Mouse (Mus musculus) MEL (cell line): Measurements from ENCODE around the gene Lhfpl2. TPM values are rescaled to one million over a fixed set of nuclear protein-coding genes. Genes with fewer than 3 reads are reported as not detected.

ENCODE experiments used
- DNase-seq: peaks from one replicate; pipeline ENCODE4 v3.0.0; 2011; ENCODE audit warnings: low read depth, low spot score
- H3K27ac ChIP-seq: 2 replicates; pipeline ENCODE4 v1.5.1; 2012; ENCODE audit warnings: low read depth, mild to moderate bottlenecking, control low read depth, low read length, moderate library complexity; ENCODE audit not compliant: control insufficient read depth
- H3K27me3 ChIP-seq, 2 experiments: fragments of 150-350 bp in 1 of 2; sonication (generic) in 1 of 2; 2 replicates each; pipeline ENCODE4 v1.6.1; 2012; ENCODE audit warnings: low read length in 2 of 2, mild to moderate bottlenecking in 2 of 2, improper control_type of control experiment in 1 of 2, moderate library complexity in 1 of 2; ENCODE audit not compliant: insufficient read depth in 2 of 2, control insufficient read depth in 1 of 2
- H3K36me3 ChIP-seq, 2 experiments: 2 replicates each; pipeline ENCODE4 v1.6.1; 2012 to 2014; ENCODE audit warnings: low read length in 2 of 2, improper control_type of control experiment in 1 of 2, inconsistent platforms in 1 of 2, mild to moderate bottlenecking in 1 of 2; ENCODE audit not compliant: insufficient read depth in 2 of 2, control insufficient read depth in 1 of 2
- H3K4me1 ChIP-seq, 2 experiments: fragments of 150-350 bp in 1 of 2; sonication (generic) in 1 of 2; 2 replicates each; pipeline ENCODE4 v1.6.1; 2012; ENCODE audit warnings: low read length in 2 of 2, improper control_type of control experiment in 1 of 2, mild to moderate bottlenecking in 1 of 2; ENCODE audit not compliant: insufficient read depth in 2 of 2, control insufficient read depth in 1 of 2
- H3K4me3 ChIP-seq, 2 experiments: fragments of 150-350 bp in 1 of 2; sonication (generic) in 1 of 2; 2 replicates each; pipeline ENCODE4 v1.5.1; 2012; ENCODE audit warnings: low read depth in 2 of 2, low read length in 2 of 2, mild to moderate bottlenecking in 2 of 2, moderate library complexity in 2 of 2, control low read depth in 1 of 2, improper control_type of control experiment in 1 of 2; ENCODE audit not compliant: control insufficient read depth in 1 of 2, insufficient read depth in 1 of 2
- H3K79me2 ChIP-seq: 2 replicates; pipeline ENCODE4 v1.6.1; 2012; ENCODE audit warnings: mild to moderate bottlenecking, low read length, moderate library complexity; ENCODE audit not compliant: control insufficient read depth, poor library complexity, insufficient read depth
- H3K9ac ChIP-seq: 2 replicates; pipeline ENCODE4 v1.6.1; 2012; ENCODE audit warnings: low read depth, mild to moderate bottlenecking, control low read depth, low read length, moderate library complexity; ENCODE audit not compliant: control insufficient read depth, poor library complexity, severe bottlenecking
- H3K9me3 ChIP-seq: fragments of 150-350 bp; sonication (generic); replicated peaks from 2 replicates; pipeline ENCODE4 v1.6.1; 2012; ENCODE audit warnings: mild to moderate bottlenecking, low read length, improper control_type of control experiment, moderate library complexity; ENCODE audit not compliant: insufficient read depth
- CTCF ChIP-seq, 3 experiments: IDR thresholded peaks in 2 of 3; conservative IDR thresholded peaks in 1 of 3; 2 replicates each; pipeline ENCODE4 v1.5.1; 2011 to 2012; ENCODE audit warnings: low read length in 3 of 3, low read depth in 2 of 3, mild to moderate bottlenecking in 2 of 3, improper control_type of control experiment in 1 of 3, inconsistent platforms in 1 of 3, mixed read lengths in 1 of 3, moderate library complexity in 1 of 3; ENCODE audit not compliant: control insufficient read depth in 1 of 3, insufficient read depth in 1 of 3, poor library complexity in 1 of 3, severe bottlenecking in 1 of 3
- EP300 ChIP-seq, 2 experiments: IDR thresholded peaks; 2 replicates each; pipeline ENCODE4 v1.6.1; 2011; ENCODE audit warnings: improper control_type of control experiment in 2 of 2, low read length in 2 of 2, low read depth in 1 of 2, mild to moderate bottlenecking in 1 of 2
- ETS1 ChIP-seq: IDR thresholded peaks from 2 replicates; pipeline ENCODE4 v1.6.1; 2012; ENCODE audit warnings: low read depth, mild to moderate bottlenecking, inconsistent platforms, low read length, improper control_type of control experiment, moderate library complexity
- GATA1 ChIP-seq: IDR thresholded peaks from 2 replicates; pipeline ENCODE4 v1.6.1; 2011; ENCODE audit warnings: low read depth, low read length, improper control_type of control experiment
- MAFK ChIP-seq: IDR thresholded peaks from 2 replicates; pipeline ENCODE4 v1.6.1; 2011; ENCODE audit warnings: low read depth, mild to moderate bottlenecking, low read length, improper control_type of control experiment, borderline replicate concordance
- MYC ChIP-seq: IDR thresholded peaks from 2 replicates; pipeline ENCODE4 v1.6.1; 2011; ENCODE audit warnings: low read depth, mild to moderate bottlenecking, low read length, improper control_type of control experiment, moderate library complexity
- NELFE ChIP-seq: IDR thresholded peaks from 2 replicates; pipeline ENCODE4 v1.6.1; 2011; ENCODE audit warnings: low read depth, low read length, improper control_type of control experiment
- NRF1 ChIP-seq: IDR thresholded peaks from 2 replicates; pipeline ENCODE4 v1.6.1; 2014; ENCODE audit warnings: low read depth, mild to moderate bottlenecking, inconsistent platforms, low read length, improper control_type of control experiment, moderate library complexity; ENCODE audit not compliant: poor library complexity, insufficient read depth, severe bottlenecking
- POLR2AphosphoS2 ChIP-seq: IDR thresholded peaks from 2 replicates; pipeline ENCODE4 v1.6.1; 2011; ENCODE audit warnings: low read length, improper control_type of control experiment
- POLR2AphosphoS5 ChIP-seq: IDR thresholded peaks from 2 replicates; pipeline ENCODE4 v1.6.1; 2012; ENCODE audit warnings: low read depth, borderline replicate concordance, mild to moderate bottlenecking, inconsistent platforms, low read length, moderate library complexity, mixed read lengths
- RAD21 ChIP-seq: IDR thresholded peaks from 2 replicates; pipeline ENCODE4 v1.6.1; 2011; ENCODE audit warnings: mild to moderate bottlenecking, low read depth, low read length, improper control_type of control experiment
- ZKSCAN1 ChIP-seq: IDR thresholded peaks from 2 replicates; pipeline ENCODE4 v1.6.1; 2012; ENCODE audit warnings: low read depth, mild to moderate bottlenecking, inconsistent platforms, low read length, improper control_type of control experiment, moderate library complexity
- ZNF384 ChIP-seq: IDR thresholded peaks from 2 replicates; pipeline ENCODE4 v1.6.1; 2012; ENCODE audit warnings: low read depth, mild to moderate bottlenecking, inconsistent platforms, low read length, improper control_type of control experiment
- polyA plus RNA-seq, 2 experiments: library from polyadenylated mRNA; stranded (reverse) in 1 of 2; unstranded in 1 of 2; fragments of >175 nt in 1 of 2; fragments of >200 nt in 1 of 2; gene quantifications; 2 replicates each; pipeline versions ENCODE4 v1.2.1 to v1.2.4; 2012; ENCODE audit warnings: low replicate concordance in 2 of 2, low read depth in 1 of 2; ENCODE audit not compliant: insufficient read length in 2 of 2, insufficient read depth in 1 of 2, missing spikeins in 1 of 2
- total RNA-seq: library from RNA; depleted of rRNA; stranded (reverse); fragments of 300-350 nt; gene quantifications from 2 replicates; pipeline ENCODE4 v1.2.3, GENCODE M21; 2012

Gene Lhfpl2
- total and polyA plus RNA-seq, 3 experiments = 24.5 to 30.2 TPM; not detected in 1

DNA sequence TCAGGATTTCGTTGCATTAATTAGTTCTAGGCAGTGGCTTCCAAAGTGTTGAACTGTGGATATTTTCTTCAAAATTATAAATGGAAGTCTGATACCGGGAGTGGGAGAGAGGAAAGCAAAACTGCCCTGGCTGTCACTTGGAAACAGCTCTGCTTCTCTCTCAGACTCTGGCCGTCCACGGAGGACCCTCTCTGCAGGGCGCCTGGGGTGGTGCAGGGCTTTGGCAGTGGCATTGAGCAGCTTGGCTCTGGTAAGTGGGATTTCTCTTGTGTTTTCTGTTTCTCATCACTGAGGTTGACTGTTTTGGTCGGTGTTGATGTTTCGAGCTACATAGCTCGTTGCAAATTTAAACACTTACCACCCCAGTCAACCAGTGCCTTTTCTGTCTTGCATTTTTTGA is 53.0 kb downstream of the Lhfpl2 start:
- H3K9me3 ChIP-seq = no peaks in the 10 kb centered on the region
- TF ChIP-seq RAD21 = no peak
- TF ChIP-seq ZKSCAN1 = no peak
- no peak for TF ChIP-seq POLR2AphosphoS2
- TF ChIP-seq NELFE = no peak
- no peak for TF ChIP-seq ZNF384
- TF ChIP-seq MYC = no peak
- no peak for TF ChIP-seq POLR2AphosphoS5
- no peak for TF ChIP-seq EP300 (IDR thresholded peaks at IDR 0.05; ENCODE audit: low read depth in 1 of 2, low read length in 2 of 2)
- no peak for TF ChIP-seq GATA1
- TF ChIP-seq CTCF (IDR thresholded peaks at IDR 0.05 in 2 of 3, conservative IDR thresholded peaks at IDR 0.05 in 1 of 3; ENCODE audit: control insufficient read depth in 1 of 3, insufficient read depth in 1 of 3, low read depth in 2 of 3, low read length in 3 of 3, poor library complexity in 1 of 3, severe bottlenecking in 1 of 3) = no peak
- TF ChIP-seq ETS1 = no peak
- TF ChIP-seq, all 39 proteins: peak for 0
- Histone ChIP-seq H3K4me1 (no peaks in the 10 kb centered on the region), H3K27ac (no peak overlapping the region), H3K4me3 (no peak overlapping the region), H3K36me3 (no peaks in the 10 kb centered on the region), H3K9ac (no peak overlapping the region), H3K79me2 (no peaks in the 10 kb centered on the region), H3K27me3 (peaks cover 0 to 2% of the 10 kb centered on the region in 2 experiments; a peak in 1 of 4 replicates)
- DNase-seq = no peak

DNA sequence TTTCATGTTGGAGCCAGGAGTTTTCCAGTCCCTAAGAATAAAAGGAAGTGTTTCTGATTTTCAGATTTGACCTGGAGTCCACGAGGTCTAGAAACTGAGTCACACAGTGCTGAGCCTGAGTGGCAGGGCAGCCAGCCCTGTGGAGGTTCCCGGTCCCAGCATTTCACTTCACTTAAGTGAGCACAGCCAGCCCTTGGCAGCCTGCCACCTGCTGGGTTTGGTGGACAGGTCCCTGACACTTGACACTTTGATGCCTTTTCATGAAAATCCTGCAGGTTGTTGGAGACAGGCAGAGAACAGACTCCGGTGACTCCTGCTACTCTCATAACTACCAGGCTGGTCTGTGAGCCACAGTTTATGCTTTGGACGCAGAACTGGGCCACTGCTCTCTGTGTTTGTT is 57.9 kb downstream of the Lhfpl2 start:
- Histone ChIP-seq H3K27ac (no peak overlapping the region), H3K4me3 (no peak overlapping the region), H3K9ac (no peak overlapping the region), H3K36me3 (peaks cover 0 to 10% of the 10 kb centered on the region in 2 experiments; a peak in 2 of 4 replicates), H3K27me3 (peaks cover 0 to 2% of the 10 kb centered on the region in 2 experiments; a peak in 2 of 4 replicates), H3K79me2 (no peaks in the 10 kb centered on the region), H3K4me1 (peaks cover 2 to 3% of the 10 kb centered on the region in 2 experiments; a peak in 3 of 4 replicates), H3K9me3 (no peaks in the 10 kb centered on the region)
- DNase-seq = no peak
- TF ChIP-seq NRF1 (no peak), CTCF (IDR thresholded peaks at IDR 0.05 in 2 of 3, conservative IDR thresholded peaks at IDR 0.05 in 1 of 3; ENCODE audit: control insufficient read depth in 1 of 3, insufficient read depth in 1 of 3, low read depth in 2 of 3, low read length in 3 of 3, poor library complexity in 1 of 3, severe bottlenecking in 1 of 3) (no peak), MAFK (no peak)
